Mouse (Mus musculus): ENCODE measurements around the gene Cel. TPM values are rescaled to one million over a fixed set of nuclear protein-coding genes. Genes with fewer than 3 reads are reported as not detected.
"Not testable (repeated sequence)": the region's sequence is repeated elsewhere in the genome, so short reads cannot be mapped to it uniquely, and the experiment has no call there.

Gene Cel
- polyA plus RNA-seq, 2 experiments from 2014 or later: not detected

- peak; percentile 63 for ATAC-seq
Observed at GRCm38 (mm10) chr2:28517206-28517909, 45.8 kb downstream of the Cel start.

- ATAC-seq: peak; percentile 37
Observed at GRCm38 (mm10) chr2:28514489-28514888, 48.7 kb downstream of the Cel start.

GRCm38 (mm10) chr2:28513431-28514370 is 49.5 kb downstream of the Cel start:
- no peak for ATAC-seq

- ATAC-seq: peak; percentile 26
Observed at GRCm38 (mm10) chr2:28512798-28513401, 50.3 kb downstream of the Cel start, which contains the start of gene Ralgds. Gene Ralgds (plus strand): TSS chr2:28513125.

- not testable (repeated sequence) for ATAC-seq
Observed at GRCm38 (mm10) chr2:28511600-28511999, 51.6 kb downstream of the Cel start.

- ATAC-seq: no peak
Observed at GRCm38 (mm10) chr2:28506291-28506690, 56.9 kb downstream of the Cel start.

GRCm38 (mm10) chr2:28505795-28506194 is 57.4 kb downstream of the Cel start, which contains the start of gene Gm10134:
Gene Gm10134 (plus strand): TSS chr2:28506095.
- no peak for ATAC-seq

Other genes starting within 250 kb of the Cel start
- not detected for gene Ppp1r26, start 116.6 kb downstream of the Cel start, polyA plus RNA-seq (2017; shearing (Covaris generic))
- not detected for gene 1700007K13Rik, start 97.1 kb downstream of the Cel start, polyA plus RNA-seq (2017; shearing (Covaris generic))
- 10 to 100 TPM; 19.5 to 24.0 TPM for gene Mrps2, start 95.3 kb downstream of the Cel start, polyA plus RNA-seq (2017; shearing (Covaris generic))
- not detected for gene Gbgt1, start 66.5 kb downstream of the Cel start, polyA plus RNA-seq (2017; shearing (Covaris generic))
- gene Gm10134, start 57.3 kb downstream of the Cel start, polyA plus RNA-seq (2017; shearing (Covaris generic)): not detected
- gene Ralgds, start 50.3 kb downstream of the Cel start, polyA plus RNA-seq (2017; shearing (Covaris generic)): 1 to 10 TPM; 4.3 to 8.8 TPM
- 10 to 100 TPM; 18.5 to 27.0 TPM for gene Gtf3c5, start 20.3 kb upstream of the Cel start, polyA plus RNA-seq (2017; shearing (Covaris generic))
- not detected for gene Gfi1b, start 58.6 kb upstream of the Cel start, polyA plus RNA-seq (2017; shearing (Covaris generic))
- 10 to 100 TPM; 15.9 to 33.3 TPM for gene Tsc1, start 77.8 kb upstream of the Cel start, polyA plus RNA-seq (2017; shearing (Covaris generic))
- not detected for gene Spaca9, start 136.3 kb upstream of the Cel start, polyA plus RNA-seq (2017; shearing (Covaris generic))
- gene Ak8, start 136.8 kb upstream of the Cel start, polyA plus RNA-seq (2017; shearing (Covaris generic)): not detected

Data from CD4-positive, CD25-positive, alpha-beta regulatory T cell, adult 4 months (primary cell).